Mouse (Mus musculus) urinary bladder, postnatal 25 days (tissue): ENCODE measurements around the gene Hras.

Experiments used
- DNase-seq: peaks from one replicate; pipeline ENCODE4 v3.0.0; 2022; ENCODE audit warnings: low spot score

The Hras gene

DNA sequence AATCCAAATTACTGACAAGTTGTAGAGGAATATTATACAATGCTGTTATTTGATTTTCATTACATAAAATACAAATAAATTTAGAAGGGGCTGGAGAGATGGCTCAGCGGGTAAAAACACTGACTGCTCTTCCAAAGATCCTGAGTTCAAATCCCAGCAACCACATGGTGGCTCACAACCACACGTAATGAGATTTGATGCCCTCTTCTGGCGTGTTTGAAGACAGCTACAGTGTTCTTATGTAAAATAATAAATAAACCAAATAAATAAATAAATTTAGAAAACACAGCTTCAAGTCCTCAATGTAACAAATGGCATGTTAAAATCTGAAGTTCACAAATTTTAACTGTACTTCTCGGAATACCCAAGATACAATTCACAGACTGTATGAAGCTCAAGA is 18.7 kb downstream of the Hras start:
- DNase-seq, result no peak

DNA sequence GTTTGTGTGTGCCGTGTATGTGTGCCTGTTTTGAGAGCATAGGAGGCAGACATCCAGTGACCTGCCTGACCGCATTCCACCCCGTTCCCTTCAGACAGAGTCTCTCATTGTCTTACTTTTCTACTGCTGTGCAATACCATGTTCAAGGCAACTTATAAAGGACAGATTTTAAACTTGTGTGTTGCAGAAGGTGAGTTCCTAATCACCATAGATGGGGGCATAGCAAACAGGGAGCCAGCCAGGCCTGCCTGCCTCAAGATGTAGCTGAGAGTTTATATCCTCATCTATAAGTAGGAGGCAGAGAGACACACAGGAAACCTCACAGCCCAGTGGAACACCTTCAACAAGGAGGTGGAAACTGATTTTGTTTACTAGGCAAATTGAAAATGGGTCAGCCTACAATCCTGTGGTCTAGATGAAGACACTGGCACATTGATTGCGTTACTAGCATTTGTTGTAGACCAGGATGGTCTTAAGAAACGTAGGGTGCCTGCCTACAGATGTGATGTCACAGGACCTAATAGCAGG is 20.4 kb downstream of the Hras start:
- no peak for DNase-seq

DNA sequence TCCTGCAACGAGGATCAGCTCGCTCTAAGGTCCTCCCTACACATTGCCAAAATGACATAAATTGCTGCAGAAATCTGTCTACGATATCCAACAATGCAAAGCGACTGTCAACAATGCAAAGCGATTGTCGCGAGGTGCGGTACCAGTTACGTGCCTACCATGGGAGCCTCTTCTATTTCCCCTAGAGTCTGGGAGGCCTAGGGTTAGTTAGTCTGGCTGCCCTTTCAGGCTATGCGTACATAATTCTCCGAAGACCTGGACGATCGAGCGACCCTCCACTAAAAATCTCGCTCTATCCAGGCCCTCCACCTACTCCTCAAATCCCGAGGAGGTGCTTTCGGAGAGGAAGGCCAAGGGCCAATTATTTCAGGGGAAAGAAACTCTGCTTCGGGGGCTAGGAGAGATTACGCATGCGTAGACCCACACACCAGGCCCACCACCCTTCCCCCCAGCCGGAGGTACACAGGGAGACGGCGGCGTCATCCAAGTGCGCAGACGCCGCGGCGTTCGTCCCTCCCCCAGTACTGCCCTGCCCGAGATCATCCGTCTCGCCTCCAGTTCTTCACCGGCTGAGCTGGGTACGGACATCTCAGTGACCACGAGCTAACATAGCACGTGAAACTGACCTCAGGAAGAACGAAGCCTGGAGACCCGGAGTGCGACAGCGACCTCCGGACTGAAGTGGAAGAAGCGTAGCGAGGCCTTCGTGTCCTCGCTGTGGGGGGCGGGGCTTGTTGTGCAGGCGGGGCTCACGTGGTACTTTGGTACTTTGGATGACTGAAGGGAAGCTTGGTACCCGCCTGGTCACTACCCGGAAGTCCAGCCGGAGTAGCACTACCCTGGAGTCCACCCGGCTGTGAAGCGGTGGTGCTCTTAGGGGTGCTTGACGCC is 21.4 kb downstream of the Hras start, which contains the start of gene Rnh1:
Gene Rnh1 (minus strand): TSS at position 742 of the 891 bp plus-strand sequence.
- DNase-seq, result peak; percentile 84

DNA sequence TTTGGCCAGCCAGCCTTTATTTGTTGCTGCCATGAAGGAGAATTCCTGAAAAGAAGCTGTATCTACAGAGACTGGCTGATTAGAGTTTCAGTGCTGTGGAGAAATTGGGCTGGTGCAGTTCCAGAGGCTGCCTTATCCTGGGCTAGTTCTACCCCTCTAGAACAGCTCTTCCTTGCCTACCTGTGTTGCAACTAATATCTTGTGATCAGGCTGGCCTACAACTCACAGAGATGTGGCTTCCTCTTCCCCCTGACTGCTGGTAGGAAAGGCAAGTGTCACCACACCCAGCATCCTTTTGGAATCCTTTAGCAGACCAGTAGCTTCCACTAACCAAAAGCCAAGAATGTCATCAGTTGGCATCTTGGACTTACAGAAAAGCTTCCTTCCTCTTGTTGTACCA is 23.9 kb downstream of the Hras start:
- DNase-seq, result no peak

DNA sequence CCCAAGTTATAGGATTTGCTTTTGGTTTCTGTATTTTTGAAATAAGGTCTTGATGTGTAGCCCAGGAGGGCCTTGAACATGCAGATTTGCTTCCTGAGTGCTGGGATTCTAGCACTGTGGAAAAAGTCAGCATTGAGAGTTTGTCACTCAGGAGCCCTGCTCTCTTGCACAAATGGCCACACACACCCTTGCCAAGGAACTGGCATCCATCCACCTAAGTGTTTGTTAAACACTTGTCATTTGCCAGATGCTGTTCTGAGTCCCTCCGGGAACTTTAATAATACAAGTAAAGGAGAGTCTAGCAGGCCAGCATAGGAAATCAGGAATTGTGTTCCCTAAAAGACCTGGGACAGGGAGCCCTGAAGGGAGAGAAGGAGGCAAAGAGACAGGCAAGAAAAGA is 24.5 kb downstream of the Hras start:
- DNase-seq, result no peak

DNA sequence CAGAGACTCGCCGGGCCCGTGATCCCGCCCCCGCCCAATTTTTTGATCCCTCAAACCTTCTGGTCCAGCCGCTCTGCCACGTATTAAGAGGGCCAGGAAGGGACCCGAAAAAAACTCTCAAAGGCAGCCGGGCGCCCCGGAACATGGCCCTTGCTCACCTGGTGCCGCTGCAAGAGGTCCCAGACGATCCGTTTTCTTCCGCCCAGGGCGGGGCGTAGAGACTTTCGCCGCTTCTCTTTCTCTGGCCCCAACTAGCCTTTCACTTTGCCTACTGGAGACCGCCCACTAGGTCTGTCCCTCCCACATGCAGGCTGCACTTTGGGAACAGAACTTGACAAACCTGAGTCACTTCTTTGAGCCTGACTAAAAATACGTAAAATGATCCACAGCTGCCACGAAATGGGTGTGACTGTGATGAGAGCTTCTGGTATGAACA is 25.3 kb downstream of the Hras start:
- DNase-seq, result peak; percentile 67

DNA sequence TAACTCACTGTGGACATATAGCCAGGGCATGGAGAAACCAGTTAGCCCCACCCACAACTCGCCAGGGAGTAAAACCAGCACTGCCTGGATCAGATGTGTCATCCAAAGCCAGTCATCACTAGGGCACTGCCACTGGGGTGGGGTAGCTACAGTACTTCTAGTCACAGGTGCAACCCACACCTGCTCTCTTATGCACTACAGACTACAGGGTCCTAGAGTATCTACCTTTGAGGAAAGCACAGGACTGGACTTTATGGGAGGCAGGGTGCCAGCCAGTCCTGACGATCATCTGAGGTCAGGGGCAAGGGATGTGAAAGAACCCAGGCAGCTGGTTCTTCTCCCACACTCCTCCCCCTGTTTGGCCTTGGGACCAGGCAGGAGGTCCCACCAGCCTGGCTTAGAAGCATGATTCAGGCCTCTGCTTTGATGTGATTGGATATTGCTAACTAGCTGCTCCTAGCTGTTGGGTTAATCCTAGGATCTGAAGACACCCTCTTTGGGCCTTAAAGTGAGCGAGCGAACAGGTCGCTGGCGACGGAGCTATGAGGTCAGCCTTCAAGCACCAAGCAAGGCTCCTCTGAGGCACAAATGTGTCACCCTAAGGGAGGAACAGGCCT is 25.8 kb downstream of the Hras start:
- DNase-seq, result peak; percentile 45

DNA sequence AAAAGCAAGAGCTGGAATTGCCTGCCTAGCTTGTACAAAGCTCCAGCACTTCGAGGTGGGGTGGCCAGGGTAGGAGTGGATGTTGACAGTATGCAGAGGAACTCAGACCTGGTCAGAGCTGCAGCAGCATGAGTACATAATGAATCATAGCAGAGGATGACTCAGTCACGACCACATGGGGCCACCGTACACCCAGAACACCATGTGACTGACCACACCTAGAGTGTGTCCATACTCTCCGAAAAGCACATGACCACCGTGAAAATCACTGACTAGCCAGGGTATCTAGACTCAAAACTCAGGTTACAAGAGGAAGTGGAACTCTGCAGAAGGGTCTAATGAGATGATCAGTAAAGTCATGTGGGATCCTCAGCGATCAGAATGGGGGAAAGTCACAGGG is 29.0 kb downstream of the Hras start:
- peak; percentile 46 for DNase-seq

DNA sequence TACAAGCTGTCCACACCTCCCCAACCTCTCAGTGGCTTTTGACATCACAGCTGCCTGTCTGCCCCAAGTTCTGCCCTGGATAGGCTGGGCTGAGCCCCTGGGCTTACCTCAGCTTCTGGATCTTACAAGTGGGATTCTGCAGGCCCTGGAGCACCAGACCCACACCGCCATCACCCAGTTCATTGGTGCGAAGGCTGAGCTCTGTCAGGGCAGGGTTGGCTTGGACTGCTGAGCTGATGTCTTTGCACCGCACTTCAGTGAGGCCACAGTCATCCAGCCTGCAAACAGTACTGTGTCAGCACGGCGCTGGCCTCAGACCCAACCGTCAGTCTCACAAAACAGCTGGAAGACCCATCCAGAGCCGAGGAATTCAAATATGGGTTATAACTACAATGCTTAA is 29.4 kb downstream of the Hras start:
- DNase-seq, result no peak

DNA sequence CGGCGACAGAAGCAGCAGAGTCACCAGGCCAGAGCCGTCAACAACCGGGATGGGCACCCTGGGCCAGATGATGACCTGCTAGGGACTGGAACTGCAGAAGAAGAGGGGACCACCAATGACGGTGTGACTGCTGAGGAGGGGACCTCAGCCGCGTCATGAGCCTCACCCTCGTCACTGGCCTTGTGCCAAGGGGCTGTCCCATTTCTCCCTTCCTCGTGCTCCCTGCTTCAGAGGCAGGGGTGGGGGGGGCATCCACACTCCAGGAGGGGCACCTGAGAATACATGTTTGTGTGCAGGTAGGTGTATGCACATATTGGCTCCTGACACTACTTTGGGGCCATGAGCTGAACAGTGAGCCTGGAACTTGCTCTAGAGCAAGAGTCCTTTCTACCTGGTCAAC is 38.4 kb downstream of the Hras start:
- DNase-seq, result no peak

DNA sequence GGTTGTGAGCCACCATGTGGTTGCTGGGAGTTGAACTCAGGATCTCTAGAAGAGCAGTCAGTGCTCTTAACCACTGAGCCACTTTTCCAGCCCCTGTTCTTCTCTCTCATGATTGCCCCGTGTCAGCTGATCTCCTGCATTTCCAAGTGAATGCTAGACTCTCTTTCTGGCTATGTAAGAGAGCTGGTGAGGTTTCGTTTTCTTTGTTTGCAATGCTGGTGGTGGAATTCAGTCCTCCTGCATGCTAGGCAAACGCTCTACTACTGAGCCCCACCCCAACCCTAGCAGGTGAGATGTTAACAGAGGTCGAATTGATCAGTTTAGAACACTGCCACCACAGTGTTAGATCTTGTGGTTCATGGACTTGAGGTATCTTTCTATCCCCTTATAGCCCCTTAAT is 45.2 kb downstream of the Hras start:
- no peak for DNase-seq

DNA sequence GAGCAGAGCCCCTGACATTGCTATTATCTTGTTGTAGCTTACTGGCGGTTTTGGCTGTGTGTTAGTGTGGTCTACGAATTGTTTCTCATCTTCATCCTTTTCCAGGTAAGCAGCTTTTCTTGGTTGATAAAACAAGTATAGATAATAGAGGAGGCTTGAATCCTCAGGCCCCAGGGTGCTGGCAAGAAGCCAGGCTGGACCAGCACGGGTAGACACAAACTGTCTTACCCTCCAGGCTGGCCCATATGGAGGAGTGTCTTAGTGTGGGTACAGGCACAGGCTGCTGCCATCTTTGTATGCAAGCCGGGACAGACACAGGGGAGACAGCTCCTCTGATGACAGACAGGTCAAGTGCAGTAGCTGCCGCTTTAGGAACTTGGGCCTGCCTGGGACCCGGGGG is 46.8 kb downstream of the Hras start:
- DNase-seq, result no peak

DNA sequence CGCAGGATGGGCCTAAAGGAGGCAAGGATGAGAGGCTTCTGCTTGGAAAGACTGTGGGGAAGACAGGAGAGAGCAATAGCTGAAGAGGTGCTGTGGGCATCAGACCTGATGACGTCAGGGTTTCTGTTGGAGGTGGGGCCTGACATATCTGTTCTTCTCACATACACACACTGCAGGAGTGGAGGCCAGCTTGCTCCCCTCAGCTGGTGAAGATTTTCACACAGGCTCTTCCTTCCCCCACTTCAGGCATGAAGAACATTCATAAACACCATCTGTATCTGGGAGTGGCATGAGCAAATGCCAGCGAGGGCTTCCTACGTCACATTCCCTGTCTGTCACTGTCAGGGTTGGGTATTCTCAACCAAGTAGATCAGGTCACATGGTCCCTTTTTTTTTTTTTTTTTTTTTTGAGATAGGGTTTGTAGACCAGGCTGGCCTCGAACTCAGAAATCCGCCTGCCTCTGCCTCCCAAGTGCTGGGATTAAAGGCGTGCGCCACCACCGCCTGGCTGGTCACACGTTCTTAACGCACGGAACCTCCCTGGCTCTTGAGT is 47.7 kb downstream of the Hras start:
- DNase-seq, result no peak

DNA sequence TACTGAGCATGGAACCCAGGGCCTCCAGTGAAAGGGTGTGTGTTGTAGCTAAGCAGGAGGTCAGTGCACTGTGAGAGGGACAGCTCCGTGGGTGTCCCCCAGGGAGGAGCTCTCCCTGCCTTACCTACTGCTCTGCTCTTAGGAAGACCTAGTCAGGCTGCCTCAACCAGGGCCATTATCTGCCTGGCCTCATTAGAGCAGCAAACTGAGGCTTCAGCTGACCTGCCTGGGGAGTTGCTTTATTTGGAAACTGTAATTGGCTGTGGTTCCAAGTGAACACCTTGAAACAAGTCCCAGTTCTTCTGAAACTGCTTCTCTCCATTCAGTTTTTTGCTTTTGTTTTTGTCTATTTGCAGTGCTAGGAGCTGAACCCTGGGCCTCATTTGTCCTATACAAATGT is 48.4 kb downstream of the Hras start:
- DNase-seq, result no peak

DNA sequence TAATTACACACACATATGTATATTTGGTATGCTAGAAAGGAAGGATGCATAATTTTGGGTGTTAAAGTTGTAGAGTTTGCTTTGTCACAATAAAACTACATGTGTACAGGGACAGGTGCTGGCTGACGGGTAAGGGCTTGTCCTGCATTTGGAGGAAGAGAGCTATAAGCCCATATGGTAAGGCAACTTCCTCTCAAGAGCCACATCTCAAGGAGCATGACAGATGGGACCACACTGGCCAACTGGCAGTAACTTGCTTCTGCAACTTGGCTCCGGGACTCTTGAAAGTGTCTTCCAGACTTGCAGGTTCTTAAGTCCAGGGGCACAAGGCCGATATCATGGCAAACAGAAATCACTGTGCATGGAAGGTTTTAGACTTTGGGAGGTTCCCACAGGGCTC is 49.2 kb downstream of the Hras start:
- no peak for DNase-seq

DNA sequence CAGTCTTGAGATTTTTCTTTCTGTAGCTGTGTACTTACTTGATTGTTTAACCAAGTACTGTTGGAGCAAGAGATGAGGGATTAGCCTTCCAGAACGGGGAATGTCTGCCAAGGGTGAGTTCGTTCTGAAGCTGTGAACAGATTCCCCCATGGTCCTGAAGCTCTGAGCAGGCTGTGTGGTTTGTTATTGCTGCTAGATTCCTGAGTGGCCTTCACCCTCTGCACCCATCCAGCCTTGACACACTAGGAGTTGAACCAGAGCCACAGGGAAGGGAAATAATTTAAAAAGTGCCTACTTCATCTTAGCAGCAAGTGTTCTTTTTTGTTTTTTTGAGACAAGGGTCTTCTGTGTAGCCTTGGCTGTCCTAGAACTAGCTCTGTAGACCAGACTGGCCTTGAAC is 49.9 kb downstream of the Hras start:
- DNase-seq, result no peak

DNA sequence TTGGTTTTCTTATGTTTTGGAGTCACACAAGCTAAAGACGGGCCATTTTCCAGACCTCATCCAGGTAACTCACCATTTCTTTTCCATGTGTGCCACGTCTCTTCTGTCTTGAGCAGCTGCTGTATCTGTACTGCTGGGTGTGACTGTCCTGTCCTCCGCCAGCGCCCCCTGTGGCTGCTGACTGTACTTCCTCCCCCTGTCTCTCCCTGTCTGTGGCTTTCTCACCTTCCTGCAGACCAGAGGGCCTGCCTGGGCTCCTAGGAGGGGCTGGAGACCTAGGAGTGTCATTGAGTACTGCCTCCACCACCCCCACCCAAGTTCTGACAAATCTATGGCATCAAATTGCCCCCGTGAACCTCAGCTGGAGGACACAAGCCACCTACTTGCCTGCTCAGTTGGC is 50.7 kb downstream of the Hras start:
- DNase-seq, result no peak

DNA sequence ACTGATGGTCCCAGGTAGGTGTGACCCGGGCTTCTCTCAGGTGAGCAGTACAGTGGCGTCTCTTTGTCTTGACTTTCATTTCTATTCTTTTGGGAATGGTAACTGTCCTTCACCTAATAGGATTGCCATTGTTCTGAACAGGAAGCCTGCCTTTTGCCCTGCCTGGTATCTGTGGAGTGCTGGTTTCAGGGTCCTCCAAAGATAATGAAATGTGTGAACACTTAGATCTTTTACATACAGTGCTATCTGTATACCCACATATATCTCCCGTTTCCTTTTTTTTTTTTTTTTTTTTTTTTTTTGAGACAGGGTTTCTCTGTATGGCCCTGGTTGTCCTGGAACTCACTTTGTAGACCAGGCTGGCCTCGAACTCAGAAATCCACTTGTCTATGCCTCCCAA is 52.5 kb downstream of the Hras start:
- no peak for DNase-seq
